Mouse (Mus musculus) cerebellum, adult 2 months (tissue): ENCODE results near the gene Cort.

Experiments used
- CTCF ChIP-seq: fragments of 200-500 bp; IDR thresholded peaks from 2 replicates; pipeline ENCODE4 v1.5.1; 2011; ENCODE audit warnings: low read depth, mild to moderate bottlenecking, control low read depth, low read length, moderate library complexity, borderline replicate concordance; ENCODE audit not compliant: insufficient read depth
- POLR2A ChIP-seq: fragments of 200-500 bp; IDR thresholded peaks from 2 replicates; pipeline ENCODE4 v1.6.1; 2011; ENCODE audit warnings: low read length, control low read depth, borderline replicate concordance; ENCODE audit not compliant: insufficient read depth

DNA sequence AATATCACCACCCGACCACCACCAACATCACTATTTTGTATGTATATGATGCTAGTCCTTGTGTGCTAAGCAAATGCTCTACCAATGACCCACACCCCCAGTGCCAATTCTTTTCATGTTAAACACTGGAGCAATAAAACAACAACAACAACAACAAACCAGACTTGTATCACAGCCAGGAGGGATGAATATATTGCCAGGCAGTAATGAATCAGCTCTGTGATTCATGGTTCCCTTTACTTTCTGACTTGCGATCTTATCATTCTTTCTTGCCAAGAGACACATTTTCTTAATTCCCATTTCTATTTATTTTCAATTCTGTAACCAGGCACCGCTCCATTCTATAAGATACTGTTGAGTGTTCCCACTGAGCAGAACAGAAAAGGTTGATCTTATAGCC, 25.1 kb downstream of the Cort start:
- no peak for TF ChIP-seq POLR2A
- no peak for TF ChIP-seq CTCF
